Mouse (Mus musculus) gastrocnemius, adult 8-10 months (tissue): ENCODE data around the gene Tcf20. TPM values are rescaled to one million over a fixed set of nuclear protein-coding genes. Genes with fewer than 3 reads are reported as not detected.

Experiments
- DNase-seq, 2 experiments: peaks; one replicate each; pipeline ENCODE4 v3.0.0; 2022; ENCODE audit warnings: low spot score in 2 of 2
- total RNA-seq, 4 experiments: library from RNA; stranded (reverse); gene quantifications; 2 replicates each; pipeline ENCODE4 v1.2.4; 2022

The Tcf20 gene
- total RNA-seq, 4 experiments from 2014 or later: 28.0 to 36.3 (median 32.1) TPM

DNA sequence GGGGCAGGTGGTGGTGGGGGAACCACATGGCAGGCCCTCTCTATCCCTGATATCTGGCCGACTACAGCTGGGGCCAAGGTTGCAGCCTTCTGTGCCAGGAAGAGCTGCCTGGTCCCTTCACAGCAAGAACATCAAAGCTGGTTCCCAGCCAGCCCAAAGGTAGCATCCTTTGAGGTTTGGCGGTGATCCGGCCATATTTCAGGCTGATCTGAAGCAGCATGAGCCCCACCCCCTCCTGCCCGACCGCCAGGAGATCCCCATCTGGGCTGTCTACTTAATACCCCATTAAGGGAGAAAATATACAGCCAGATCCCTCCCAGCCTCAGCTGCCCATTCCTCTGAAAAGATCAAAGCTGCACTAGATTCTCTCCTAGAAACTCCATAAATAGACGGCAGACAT, 59.6 kb downstream of the Tcf20 start:
- DNase-seq: no peak

DNA sequence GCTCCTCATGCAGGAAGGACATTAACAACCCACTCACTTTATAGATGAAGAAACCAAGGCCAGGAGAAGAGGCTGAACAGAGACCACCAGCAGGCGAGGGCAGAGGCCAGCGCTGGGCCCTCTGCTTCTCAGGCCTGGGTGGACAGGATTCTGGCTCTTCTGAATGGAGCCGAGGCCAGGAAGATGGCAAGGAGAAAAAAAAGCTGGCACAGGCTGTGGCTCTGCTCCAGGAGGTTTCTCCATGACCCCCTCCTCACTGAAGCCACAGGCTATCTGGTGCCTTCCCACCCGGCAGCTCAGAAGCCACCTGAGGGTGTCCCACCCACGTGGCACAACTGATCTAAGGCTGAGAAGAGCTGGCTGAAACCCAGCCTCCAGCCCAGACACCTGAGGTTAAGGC, 60.6 kb downstream of the Tcf20 start:
- no peak for DNase-seq

DNA sequence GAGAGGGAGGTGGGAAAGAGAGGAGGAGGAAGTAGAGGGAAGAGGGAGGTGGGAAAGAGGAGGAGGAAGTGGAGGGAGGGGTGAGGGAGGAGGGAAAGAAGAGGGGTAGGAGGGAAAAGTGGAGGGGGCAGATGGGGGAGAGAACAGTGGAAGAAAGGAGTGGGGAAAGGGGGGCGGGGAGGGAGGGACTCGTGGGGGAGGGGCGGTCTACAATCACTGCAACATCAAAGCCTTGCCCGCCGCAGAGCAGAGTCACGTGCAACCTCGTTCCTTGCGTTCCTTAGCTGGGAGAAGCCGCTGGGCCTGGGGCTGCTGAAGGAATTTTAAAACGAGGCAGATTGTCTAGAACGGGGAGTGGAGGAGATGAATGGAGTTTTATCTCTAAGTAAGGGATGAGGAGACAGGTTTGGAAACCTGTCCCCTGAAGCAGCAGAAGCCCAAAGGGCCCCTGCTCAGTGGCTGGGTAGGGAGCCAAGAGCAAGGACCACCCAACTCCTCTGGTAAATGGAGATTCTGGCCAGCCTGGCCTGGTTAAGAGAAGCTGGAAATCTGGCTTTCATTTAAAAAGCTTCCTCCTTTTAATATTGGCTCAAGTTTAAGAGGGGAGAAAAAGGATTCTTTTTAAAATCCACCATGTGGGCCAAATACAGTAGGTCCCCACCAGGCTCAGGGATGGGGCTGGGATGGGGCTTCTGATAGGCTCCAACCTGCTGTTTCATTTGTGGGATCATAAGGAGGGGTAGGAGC, 62.8 kb downstream of the Tcf20 start:
- no peak for DNase-seq

DNA sequence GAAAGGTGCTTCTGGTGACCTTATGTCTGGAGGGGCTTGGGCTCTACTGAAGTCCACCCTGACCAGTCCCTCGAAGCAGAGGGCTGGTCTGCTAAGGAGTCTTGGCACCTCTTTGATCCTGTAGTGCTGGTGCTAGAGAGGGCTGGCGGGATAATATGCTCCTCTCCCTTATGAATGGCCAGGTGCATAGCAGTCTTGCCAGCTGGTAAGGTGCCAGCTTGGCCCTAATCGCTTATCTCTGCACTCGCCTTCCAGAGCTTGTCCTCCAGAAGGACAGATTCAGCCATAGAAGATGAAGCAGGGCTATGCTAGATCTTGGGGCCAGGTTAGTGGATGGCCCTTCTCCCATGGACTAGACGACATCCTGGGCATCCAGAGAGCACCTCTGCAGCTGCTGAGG, 64.1 kb downstream of the Tcf20 start:
- DNase-seq: no peak

DNA sequence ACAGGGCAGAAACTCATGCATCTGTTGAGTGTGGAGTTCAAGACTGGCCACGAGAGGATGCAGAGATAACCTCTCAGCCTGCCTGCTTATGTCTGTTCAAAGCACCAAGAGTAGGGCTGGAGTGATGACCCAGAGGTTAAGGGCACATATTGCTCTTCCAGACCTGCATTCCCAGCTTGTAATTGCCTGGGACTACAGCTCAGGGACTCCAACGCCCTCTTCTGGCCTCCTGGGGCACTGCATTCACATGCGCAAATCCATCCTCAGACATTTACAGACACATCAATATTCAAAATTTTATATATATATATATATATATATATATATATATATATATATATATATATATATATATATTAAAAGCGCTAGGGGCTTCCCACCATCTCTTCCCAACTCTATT, 64.9 kb downstream of the Tcf20 start:
- no peak for DNase-seq

DNA sequence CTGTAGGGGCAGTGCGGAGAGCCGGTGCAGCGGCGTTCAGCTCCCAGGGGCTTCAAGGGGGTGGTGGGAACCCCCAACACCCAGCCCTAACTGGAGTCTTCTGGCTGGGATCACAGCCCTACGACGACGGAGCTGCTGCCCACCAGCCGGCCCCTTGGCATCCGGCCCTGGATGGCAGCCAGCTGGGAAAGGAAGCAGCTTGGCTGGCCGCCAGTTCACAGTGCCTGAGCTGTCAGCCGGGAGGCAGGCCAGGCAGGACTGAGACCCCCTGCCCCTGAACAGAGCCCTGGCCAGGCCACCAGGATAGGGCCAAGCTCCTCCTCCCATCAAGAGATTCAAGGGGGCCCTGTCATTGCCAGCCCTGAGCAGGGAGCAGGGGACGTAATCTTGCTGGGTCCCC, 65.6 kb downstream of the Tcf20 start:
- peak in 1 of 2 experiments; percentile 14 for DNase-seq

DNA sequence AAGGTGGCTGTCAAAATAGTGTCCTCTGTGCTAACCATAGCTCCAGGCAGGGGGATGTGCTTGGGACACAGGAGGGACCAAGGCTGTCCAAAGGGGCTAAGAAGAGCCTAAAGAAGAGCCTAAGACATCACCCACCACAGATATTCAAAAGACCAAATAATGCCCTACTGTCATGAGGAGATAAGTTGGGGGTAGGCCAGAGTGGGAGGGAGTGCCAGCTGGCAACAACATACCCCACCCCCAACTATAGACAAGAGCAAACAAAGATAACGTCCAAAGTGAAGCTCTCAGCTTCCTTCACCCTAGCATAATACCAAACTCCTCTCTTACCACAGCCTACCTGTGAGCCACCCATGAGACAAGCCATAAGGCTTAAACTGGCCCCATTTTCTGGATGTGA, 66.1 kb downstream of the Tcf20 start:
- DNase-seq: no peak

DNA sequence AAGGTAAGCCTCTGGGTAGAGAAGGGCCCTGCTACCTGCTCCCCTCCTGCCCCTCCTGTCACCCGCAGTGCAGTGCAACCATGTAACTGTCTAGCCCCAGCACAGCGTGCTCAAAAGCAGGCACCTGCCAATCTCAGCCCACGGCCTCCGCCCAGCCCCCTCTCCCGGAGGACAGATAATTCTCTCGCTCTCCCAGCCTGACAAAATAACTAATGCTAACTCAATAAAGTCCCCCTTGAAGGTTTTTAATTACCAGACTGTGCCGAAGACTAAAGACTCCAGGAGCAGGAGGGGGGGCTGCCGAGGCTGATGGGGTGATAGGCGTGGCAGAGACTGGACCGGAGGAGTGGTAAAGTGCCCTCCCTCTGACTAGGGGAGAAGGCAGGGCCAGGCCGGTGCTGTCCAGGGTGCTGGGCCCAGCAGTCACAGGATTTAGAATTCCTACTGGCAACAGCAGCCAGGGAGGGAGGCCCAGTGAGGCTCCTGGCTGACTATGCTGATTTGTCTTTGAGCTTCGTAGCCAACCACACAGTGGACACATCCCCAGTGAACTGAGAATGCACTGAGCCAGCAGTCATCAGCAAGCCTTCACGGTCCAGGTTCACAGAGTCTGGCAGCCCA, 66.7 kb downstream of the Tcf20 start:
- peak in 1 of 2 experiments; percentile 21 for DNase-seq

DNA sequence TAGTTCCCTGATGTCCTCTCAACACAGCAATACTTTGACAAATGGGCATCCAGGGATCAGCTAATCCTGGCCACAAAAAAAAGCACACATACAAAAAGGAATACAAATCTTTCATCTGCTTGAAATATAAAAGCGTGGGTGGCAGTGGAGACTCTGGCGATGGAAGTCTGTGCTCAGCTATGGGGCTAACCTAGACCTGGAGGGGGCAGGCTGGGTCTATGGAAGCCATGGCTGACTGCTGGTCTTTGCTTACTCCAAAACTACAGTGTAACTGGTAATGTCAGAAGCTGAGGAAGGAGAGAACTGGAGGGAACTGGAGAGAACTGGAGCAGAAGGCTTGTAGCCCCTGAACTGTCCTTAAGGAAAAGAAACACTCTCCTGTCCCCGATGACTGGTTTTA, 69.7 kb downstream of the Tcf20 start:
- no peak for DNase-seq

DNA sequence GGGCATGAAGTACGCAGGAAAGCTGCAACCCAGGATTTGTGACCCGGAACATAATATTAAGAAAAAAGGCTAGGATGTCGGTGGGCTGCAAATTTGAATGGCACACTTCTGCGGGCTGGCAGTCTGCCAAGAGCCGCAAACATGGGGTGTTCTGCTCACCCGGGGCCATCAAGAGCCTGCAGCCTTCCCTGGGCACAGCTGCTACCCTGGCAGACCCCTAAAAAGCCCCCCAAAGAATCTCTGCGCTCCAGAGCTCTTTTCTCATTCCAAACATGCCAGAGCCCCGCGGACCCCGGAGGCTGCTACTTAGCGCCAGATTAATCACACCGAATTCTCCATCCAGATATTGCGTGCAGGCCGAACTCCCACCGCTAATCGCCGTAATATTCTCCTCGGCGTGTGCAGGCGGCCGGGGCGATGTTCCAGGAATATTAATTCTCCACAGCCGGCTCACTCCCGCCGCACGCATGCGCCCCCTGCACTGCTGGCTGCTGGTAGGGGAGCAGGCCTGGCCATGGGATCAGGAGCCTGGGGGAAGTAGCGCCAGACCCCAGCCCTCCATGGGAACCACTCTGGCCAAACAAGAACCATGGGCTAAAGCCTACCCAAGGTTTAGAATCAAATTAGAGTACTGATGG, 70.3 kb downstream of the Tcf20 start:
- DNase-seq: no peak

DNA sequence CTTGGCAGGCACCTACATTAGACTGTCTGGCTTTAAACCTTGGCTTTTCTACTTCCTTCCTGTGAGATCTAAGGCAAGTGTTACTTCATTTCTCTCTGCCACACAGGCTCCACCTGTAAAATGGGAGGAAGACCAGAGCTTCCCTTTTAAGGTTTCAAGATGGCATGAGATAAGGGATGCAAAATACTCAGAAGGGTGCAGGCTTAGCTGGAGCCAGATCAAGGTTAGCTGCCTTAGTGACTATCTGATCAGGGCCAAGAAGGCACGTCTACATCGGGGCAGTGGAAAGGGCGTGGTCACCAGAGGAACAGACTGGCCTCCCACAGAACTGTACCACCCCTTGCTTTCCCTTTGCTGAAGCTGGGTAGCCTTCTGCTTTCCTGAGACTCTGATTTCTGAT, 73.2 kb downstream of the Tcf20 start:
- no peak for DNase-seq

DNA sequence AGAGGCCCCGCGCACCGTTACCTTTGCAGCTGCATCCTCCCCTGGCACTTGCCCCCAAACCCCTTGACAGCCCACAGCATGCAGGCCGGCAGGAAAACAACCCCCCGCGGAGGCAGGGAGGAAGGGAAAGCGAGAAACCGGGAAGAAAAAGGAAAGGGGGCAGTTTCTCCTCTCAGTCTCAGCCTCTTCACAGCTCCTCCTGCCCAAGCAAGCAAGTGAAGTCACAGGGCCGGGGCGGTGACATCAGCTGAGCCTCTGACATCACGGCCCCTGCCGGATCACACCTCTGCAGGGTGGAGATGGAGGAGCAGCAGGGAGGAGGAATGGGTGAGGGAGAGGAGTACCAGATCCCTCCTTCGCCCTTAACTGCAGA, 75.7 kb downstream of the Tcf20 start:
- DNase-seq: no peak

DNA sequence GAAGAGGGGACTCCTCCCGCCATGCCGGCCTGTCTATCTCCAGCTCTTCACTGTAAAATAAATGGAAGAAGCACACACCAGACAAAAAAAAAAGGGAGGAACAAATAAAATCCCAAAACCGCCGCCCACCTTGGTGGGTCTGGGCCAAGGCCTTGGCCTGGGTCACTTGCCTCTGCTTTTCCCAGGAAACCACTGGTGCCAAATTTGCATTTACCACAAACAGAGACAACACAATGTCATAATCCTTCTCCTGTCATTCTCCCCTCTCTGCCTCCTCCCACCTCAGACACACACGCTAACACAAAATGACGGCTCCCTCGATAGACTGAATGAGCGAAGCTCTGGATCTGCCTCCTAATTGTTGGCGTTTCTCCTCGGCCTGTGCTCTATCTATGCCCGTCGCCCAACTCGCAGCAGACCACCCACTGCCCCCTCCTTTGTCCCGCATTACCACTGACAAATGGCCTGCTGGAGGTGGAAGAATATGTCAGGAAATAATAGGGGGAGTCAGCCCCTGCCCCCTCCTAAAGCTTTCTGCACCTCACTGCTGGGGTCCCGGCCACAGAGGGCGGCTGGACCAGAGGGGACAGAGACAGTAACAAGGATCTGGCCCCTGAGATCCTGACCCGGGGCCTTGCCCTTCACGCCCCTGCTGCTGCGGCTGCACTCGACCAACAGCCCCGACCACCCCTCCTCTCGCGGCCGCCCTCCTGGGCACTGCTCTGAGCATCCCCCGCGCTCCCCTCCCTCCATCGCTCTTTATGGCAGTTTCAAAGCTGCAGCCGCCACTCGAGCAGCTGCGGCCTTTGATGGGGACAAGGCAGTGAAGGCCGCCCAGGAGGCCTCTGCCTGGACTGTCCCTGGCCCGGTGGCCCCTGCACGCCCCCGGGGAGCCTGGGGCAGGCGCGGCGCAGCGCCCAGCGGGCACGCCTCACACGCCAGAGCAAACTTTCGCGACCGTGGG, 76.4 kb downstream of the Tcf20 start:
- no peak for DNase-seq

DNA sequence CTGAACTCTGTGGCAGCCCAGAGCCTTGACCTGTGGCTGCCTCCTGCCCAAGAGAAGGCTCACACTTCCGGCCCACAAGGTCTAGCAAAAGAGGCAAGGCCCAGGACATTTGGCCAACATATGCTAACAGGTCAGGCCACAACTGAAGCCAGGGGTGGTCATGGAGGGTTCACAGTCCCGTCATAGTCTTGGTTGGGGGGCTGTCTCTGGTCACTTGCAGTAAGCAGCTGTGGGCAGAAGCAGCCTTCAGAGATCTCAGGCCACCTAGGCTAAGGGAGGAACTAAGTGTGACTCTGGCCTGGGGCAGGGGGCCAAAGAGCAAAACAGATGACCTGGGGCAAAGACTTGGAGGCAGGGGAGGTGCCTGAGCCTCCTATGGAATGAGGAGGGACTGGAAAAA, 77.1 kb downstream of the Tcf20 start:
- no peak for DNase-seq

DNA sequence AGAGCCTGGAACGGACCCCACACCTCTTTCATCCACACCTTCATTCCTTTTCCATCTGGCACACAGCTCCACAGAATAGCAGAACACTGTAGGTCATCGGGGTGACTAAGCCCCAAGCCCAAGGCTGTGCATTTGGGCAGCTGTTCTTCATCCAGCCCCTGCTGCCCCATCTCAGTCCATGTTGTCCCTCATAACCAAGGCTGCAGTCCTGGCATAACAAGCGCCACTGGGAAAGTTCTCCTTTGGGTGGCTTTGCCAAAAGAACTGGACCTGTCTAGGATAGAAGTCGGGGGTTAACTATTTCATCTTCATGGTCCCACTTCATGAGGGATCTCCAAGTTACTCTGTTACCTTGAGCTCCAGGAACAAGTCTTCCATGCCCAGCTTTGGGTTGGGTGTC, 77.9 kb downstream of the Tcf20 start:
- no peak for DNase-seq

DNA sequence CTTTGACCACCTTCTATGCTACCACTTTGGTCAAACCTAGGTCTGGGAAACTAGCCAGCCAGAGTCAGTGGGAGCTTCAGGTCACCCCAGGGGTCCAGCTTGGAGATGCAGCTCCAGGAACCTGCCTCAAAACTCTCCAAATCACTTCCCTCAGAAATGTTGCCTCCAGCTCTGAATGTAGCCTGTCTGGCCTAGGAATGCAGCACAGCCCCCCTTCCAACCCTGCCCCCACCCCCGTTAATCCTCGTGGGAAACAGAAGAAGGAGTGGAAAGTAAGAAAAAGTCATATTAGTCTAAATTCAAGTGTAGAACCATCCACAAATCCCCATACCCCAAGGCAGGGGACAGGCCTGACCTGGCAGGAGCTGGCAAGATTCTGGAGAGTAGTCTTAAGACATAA, 79.2 kb downstream of the Tcf20 start:
- no peak for DNase-seq

DNA sequence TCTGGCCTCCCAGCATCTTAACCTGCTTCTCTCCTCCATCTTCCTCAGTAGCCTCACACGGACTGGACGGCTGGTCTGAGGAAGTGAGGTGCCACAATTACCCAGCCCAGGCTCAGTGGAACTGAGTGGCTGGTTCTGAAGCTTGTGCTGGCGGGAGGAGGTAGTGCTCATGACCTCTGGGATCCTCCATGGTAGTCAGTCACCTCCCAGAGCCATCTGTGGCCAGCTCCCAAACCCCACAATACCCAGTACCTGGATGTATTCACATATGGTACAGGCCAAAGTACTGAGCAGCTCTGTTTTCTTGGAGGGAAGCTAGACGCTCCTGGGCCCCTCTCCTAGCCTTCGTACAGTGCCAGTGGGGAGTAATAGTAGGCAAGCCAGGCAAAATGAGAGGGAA, 80.4 kb downstream of the Tcf20 start:
- peak in 1 of 2 experiments; percentile 2 for DNase-seq

DNA sequence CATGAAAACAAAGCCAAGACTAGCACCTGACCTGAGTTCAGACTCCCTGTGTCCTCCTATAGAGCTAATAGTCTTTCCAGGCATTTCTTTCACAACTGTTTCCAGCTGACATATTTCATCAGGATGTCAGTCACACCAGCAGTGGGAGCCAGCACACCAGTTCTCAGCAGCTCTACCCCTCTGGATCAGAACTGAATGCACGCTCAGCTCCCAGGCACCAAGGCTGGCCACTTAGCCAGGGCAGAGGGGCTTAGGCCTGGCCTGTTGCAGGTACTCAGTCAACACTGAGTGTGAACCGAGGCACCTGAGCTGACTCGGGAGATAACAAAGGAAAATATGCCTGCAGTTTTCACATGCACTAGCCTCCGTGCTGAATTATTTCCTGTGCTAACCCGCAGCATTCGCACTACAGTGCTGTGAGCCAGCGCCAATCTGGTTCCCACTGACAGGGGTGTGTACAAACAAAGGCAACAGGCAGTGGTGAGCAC, 81.1 kb downstream of the Tcf20 start:
- peak in 1 of 2 experiments; percentile 2 for DNase-seq

DNA sequence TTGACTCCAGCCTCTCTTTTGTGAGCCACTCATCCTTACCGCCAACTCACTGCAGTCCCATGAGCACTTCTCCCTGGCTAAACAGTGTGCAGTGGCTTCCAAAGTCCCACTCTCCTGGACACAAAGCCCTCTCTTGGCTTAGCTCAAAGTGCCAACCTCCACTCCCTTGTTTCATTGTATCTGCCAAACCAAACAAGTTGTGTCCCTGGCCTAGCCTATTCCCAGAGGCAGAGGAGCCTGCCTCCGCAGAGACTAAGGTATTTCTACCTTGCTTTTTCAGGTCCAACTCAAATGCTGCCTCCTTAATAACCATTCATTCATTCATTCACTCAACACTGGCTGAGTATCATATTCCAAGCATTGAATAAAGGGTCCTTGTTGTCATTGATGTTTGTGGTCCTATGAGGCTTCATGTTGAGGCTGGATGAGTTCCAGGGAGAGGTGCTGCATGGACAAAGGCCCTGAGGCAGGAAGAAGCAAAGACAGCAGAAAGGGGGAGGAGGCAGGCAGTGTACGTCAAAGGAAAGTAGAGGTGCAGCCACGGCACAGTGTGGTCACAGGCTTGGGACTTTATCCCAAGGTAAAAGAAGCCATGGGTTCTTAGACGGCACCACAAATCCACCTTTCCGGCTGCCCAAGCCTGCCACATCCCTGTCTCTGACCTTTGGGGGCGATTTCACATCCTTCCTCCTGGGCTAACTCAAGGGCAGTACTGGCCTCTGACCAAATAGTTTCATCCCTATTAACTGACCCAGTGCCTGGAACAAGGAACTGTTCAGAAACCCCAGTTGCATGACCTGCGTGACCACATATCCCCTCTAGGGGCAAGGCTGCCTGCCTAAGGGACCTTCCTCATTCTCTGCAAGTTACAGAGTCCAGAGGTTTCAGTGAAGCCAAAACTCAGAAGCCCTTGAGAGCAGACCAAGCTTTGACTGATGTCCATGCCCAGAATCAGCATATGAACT, 82.0 kb downstream of the Tcf20 start:
- DNase-seq: peak in 1 of 2 experiments; percentile 1

DNA sequence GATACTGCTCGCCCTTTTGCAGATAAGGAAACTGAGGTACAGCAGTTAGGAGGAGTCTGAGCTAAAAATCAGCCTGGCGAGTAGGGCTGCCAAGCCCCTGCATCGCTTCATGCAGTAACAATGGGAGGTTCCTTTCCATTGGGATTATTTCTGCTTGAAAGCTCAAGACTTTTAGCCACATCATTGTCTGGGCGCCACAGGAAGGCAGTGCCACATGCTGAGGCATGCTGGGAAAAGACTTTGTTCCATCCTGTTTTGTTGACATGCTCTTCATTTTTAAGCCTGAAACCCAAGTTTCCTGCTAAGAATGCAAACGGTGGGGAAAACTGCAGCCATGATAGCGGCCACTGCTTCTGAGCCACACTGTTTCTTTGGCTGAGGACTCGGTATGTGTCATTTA, 83.1 kb downstream of the Tcf20 start:
- DNase-seq: no peak
